Mouse (Mus musculus): ENCODE measurements around the gene Fbn1. TPM values are rescaled to one million over a fixed set of nuclear protein-coding genes. Genes with fewer than 3 reads are reported as not detected.
"Not testable (repeated sequence)": the region's sequence is repeated elsewhere in the genome, so short reads cannot be mapped to it uniquely, and the experiment has no call there.

The Fbn1 gene
- total RNA-seq, 2 experiments from 2014 or later, result 86.1 to 99.8 TPM

GRCm38 (mm10) chr2:125293969-125294491 is 213.8 kb downstream of the Fbn1 start:
- peak; percentile 50 for DNase-seq

GRCm38 (mm10) chr2:125292616-125293015 is 215.2 kb downstream of the Fbn1 start:
- DNase-seq, result no peak

GRCm38 (mm10) chr2:125291101-125291500 is 216.7 kb downstream of the Fbn1 start:
- DNase-seq, result no peak

GRCm38 (mm10) chr2:125290197-125290965 is 217.4 kb downstream of the Fbn1 start:
- peak; percentile 74 for DNase-seq

GRCm38 (mm10) chr2:125285777-125286176 is 222.0 kb downstream of the Fbn1 start:
- DNase-seq, result no peak

- no peak for DNase-seq
Observed at GRCm38 (mm10) chr2:125282334-125283206, 225.2 kb downstream of the Fbn1 start.

- not testable (repeated sequence) for DNase-seq
Observed at GRCm38 (mm10) chr2:125279995-125280394, 227.8 kb downstream of the Fbn1 start.

GRCm38 (mm10) chr2:125278474-125278873 is 229.3 kb downstream of the Fbn1 start:
- peak; percentile 67 for DNase-seq

GRCm38 (mm10) chr2:125276692-125277091 is 231.1 kb downstream of the Fbn1 start:
- no peak for DNase-seq

- DNase-seq, result peak; percentile 22
Observed at GRCm38 (mm10) chr2:125275617-125276016, 232.2 kb downstream of the Fbn1 start.

- no peak for DNase-seq
Observed at GRCm38 (mm10) chr2:125268876-125269275, 238.9 kb downstream of the Fbn1 start.

- no peak for DNase-seq
Observed at GRCm38 (mm10) chr2:125263753-125264152, 244.0 kb downstream of the Fbn1 start.

- DNase-seq, result peak; percentile 11
Observed at GRCm38 (mm10) chr2:125263056-125263455, 244.7 kb downstream of the Fbn1 start.

GRCm38 (mm10) chr2:125260326-125260725 is 247.5 kb downstream of the Fbn1 start:
- DNase-seq, result no peak

- DNase-seq, result no peak
Observed at GRCm38 (mm10) chr2:125259230-125260120, 248.3 kb downstream of the Fbn1 start.

GRCm38 (mm10) chr2:125255886-125256285 is 251.9 kb downstream of the Fbn1 start:
- DNase-seq, result no peak

- no peak for DNase-seq
Observed at GRCm38 (mm10) chr2:125254630-125255029, 253.2 kb downstream of the Fbn1 start.

- no peak for DNase-seq
Observed at GRCm38 (mm10) chr2:125253699-125254098, 254.1 kb downstream of the Fbn1 start.

GRCm38 (mm10) chr2:125252275-125252674 is 255.5 kb downstream of the Fbn1 start:
- DNase-seq, result peak; percentile 11

GRCm38 (mm10) chr2:125251781-125252180 is 256.0 kb downstream of the Fbn1 start:
- DNase-seq, result no peak

Measured in gastrocnemius, postnatal 25 days (tissue).